20 mouse cellular contexts compared by ENCODE assay signal in the genomic region with DNA sequence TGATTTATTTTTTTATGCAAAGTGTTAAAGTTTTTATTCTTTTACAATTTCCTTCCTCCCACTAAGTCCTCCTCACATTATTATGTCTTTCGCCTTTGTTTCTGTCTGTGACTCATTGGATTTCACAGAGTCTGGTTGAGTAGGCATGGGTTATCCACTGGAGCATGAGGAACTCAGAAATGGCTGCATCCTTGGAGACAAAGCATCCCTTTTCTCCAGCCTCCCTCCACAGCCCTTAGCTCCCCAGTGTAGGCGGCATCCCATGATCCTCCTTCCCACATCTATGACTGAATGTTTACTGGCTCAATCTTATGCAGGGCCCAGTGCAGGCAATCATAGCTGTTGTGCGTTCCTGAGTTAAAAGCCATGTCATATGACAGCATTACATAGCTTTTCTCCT.
DNase-seq lines count a peak whose midpoint lies in the region; ATAC-seq and TF ChIP-seq lines count a peak whose summit lies in the region.
"Had no signal": no experiment of that assay in that cellular context is flagged by ENCODE, and none has a peak within 500 bp of the region (broad histone marks: within the 10 kb centered on the region; RNA-seq: fewer than 3 reads in every experiment).

No protein-coding gene starts in this region.

- H3K9ac ChIP-seq in forebrain, embryonic 12.5 days: no peak overlapping the region
- H3K9ac ChIP-seq in forebrain, postnatal 0 days: no peak overlapping the region
- no peak overlapping the region for H3K9ac ChIP-seq in hindbrain, embryonic 12.5 days
- no peak overlapping the region for H3K9ac ChIP-seq in hindbrain, embryonic 14.5 days
- H3K9ac ChIP-seq in neural tube, embryonic 12.5 days: no peak overlapping the region
- no peak overlapping the region for H3K9ac ChIP-seq in intestine, embryonic 15.5 days
- H3K9ac ChIP-seq: heart, embryonic 12.5 days; hindbrain, embryonic 15.5 days had no signal

- no peak for TF ChIP-seq POLR2A in brain, embryonic 14.5 days (IDR thresholded peaks at IDR 0.05; ENCODE audit: borderline replicate concordance, extremely low read depth, insufficient read depth, insufficient read length, poor library complexity, severe bottlenecking)

- H3K27me3 ChIP-seq in forebrain, embryonic 12.5 days: no peaks in the 10 kb centered on the region
- no peaks in the 10 kb centered on the region for H3K27me3 ChIP-seq in forebrain, postnatal 0 days (ENCODE audit: insufficient read depth, low read length)
- no peaks in the 10 kb centered on the region for H3K27me3 ChIP-seq in hindbrain, embryonic 12.5 days
- no peaks in the 10 kb centered on the region for H3K27me3 ChIP-seq in hindbrain, embryonic 14.5 days (ENCODE audit: control insufficient read depth, insufficient read depth, low read length)
- no peaks in the 10 kb centered on the region for H3K27me3 ChIP-seq in neural tube, embryonic 12.5 days (replicated peaks)
- H3K27me3 ChIP-seq in intestine, embryonic 15.5 days (replicated peaks): no peaks in the 10 kb centered on the region
- H3K27me3 ChIP-seq: heart, embryonic 12.5 days; hindbrain, embryonic 15.5 days had no signal

- no peak overlapping the region for H3K4me2 ChIP-seq in forebrain, embryonic 12.5 days
- no peak overlapping the region for H3K4me2 ChIP-seq in forebrain, postnatal 0 days (ENCODE audit: low read depth)
- H3K4me2 ChIP-seq in hindbrain, embryonic 12.5 days (replicated peaks): no peak overlapping the region
- no peak overlapping the region for H3K4me2 ChIP-seq in hindbrain, embryonic 14.5 days (replicated peaks)
- H3K4me2 ChIP-seq in neural tube, embryonic 12.5 days (replicated peaks): no peak overlapping the region
- no peak overlapping the region for H3K4me2 ChIP-seq in intestine, embryonic 15.5 days (replicated peaks)
- H3K4me2 ChIP-seq: heart, embryonic 12.5 days; hindbrain, embryonic 15.5 days had no signal

- H3K4me3 ChIP-seq in forebrain, embryonic 12.5 days (replicated peaks): no peak overlapping the region
- H3K4me3 ChIP-seq in forebrain, postnatal 0 days (ENCODE audit: low read depth, low read length): no peak overlapping the region
- no peak overlapping the region for H3K4me3 ChIP-seq in hindbrain, embryonic 12.5 days
- H3K4me3 ChIP-seq in hindbrain, embryonic 14.5 days (replicated peaks; ENCODE audit: low read length): no peak overlapping the region
- H3K4me3 ChIP-seq in neural tube, embryonic 12.5 days: no peak overlapping the region
- H3K4me3 ChIP-seq in intestine, embryonic 15.5 days (replicated peaks): no peak overlapping the region
- H3K4me3 ChIP-seq: embryonic facial prominence, embryonic 10.5 days; heart, embryonic 12.5 days; hindbrain, embryonic 15.5 days had no signal

- no peak for TF ChIP-seq CTCF in forebrain, postnatal 0 days (IDR thresholded peaks at IDR 0.05; ENCODE audit: low read depth)
- TF ChIP-seq CTCF in brain, embryonic 14.5 days (IDR thresholded peaks at IDR 0.05; ENCODE audit: borderline replicate concordance, extremely low read depth, insufficient read depth, insufficient read length): no peak

- no peaks in the 10 kb centered on the region for H3K36me3 ChIP-seq in forebrain, embryonic 12.5 days (replicated peaks)
- H3K36me3 ChIP-seq in forebrain, postnatal 0 days (ENCODE audit: insufficient read depth): no peaks in the 10 kb centered on the region
- no peaks in the 10 kb centered on the region for H3K36me3 ChIP-seq in hindbrain, embryonic 12.5 days
- H3K36me3 ChIP-seq in hindbrain, embryonic 14.5 days (replicated peaks; ENCODE audit: control insufficient read depth, insufficient read depth): no peaks in the 10 kb centered on the region
- no peaks in the 10 kb centered on the region for H3K36me3 ChIP-seq in neural tube, embryonic 12.5 days
- no peaks in the 10 kb centered on the region for H3K36me3 ChIP-seq in intestine, embryonic 15.5 days
- H3K36me3 ChIP-seq: embryonic facial prominence, embryonic 10.5 days; G1E; heart, embryonic 12.5 days; hindbrain, embryonic 15.5 days had no signal

- H3K9me3 ChIP-seq in forebrain, embryonic 12.5 days: no peaks in the 10 kb centered on the region
- no peaks in the 10 kb centered on the region for H3K9me3 ChIP-seq in forebrain, postnatal 0 days (ENCODE audit: low read length)
- H3K9me3 ChIP-seq in hindbrain, embryonic 12.5 days (replicated peaks): no peaks in the 10 kb centered on the region
- H3K9me3 ChIP-seq in hindbrain, embryonic 14.5 days (ENCODE audit: control insufficient read depth, low read length): no peaks in the 10 kb centered on the region
- H3K9me3 ChIP-seq in neural tube, embryonic 12.5 days: no peaks in the 10 kb centered on the region
- no peaks in the 10 kb centered on the region for H3K9me3 ChIP-seq in intestine, embryonic 15.5 days
- H3K9me3 ChIP-seq: embryonic facial prominence, embryonic 10.5 days; heart, embryonic 12.5 days; hindbrain, embryonic 15.5 days had no signal

- no peaks in the 10 kb centered on the region for H3K4me1 ChIP-seq in forebrain, embryonic 12.5 days
- H3K4me1 ChIP-seq in forebrain, postnatal 0 days (ENCODE audit: insufficient read depth): no peaks in the 10 kb centered on the region; the same call in 1 of the 2 replicates
- no peaks in the 10 kb centered on the region for H3K4me1 ChIP-seq in hindbrain, embryonic 12.5 days
- no peaks in the 10 kb centered on the region for H3K4me1 ChIP-seq in hindbrain, embryonic 14.5 days (replicated peaks; ENCODE audit: control insufficient read depth, insufficient read depth, low read length)
- no peaks in the 10 kb centered on the region for H3K4me1 ChIP-seq in neural tube, embryonic 12.5 days
- no peaks in the 10 kb centered on the region for H3K4me1 ChIP-seq in intestine, embryonic 15.5 days (replicated peaks)
- H3K4me1 ChIP-seq: embryonic facial prominence, embryonic 10.5 days; heart, embryonic 12.5 days; hindbrain, embryonic 15.5 days had no signal

- H3K27ac ChIP-seq in forebrain, embryonic 12.5 days: no peak overlapping the region
- no peak overlapping the region for H3K27ac ChIP-seq in forebrain, postnatal 0 days (ENCODE audit: low read depth, low read length)
- H3K27ac ChIP-seq in hindbrain, embryonic 12.5 days: no peak overlapping the region
- no peak overlapping the region for H3K27ac ChIP-seq in hindbrain, embryonic 14.5 days
- no peak overlapping the region for H3K27ac ChIP-seq in neural tube, embryonic 12.5 days
- no peak overlapping the region for H3K27ac ChIP-seq in intestine, embryonic 15.5 days
- H3K27ac ChIP-seq: embryonic facial prominence, embryonic 10.5 days; hindbrain, embryonic 15.5 days had no signal

- 0 out of 2 replicates have a peak, but pooled peaks have one; percentile 49 for ATAC-seq in forebrain, embryonic 12.5 days (ENCODE audit: low FRiP score)
- ATAC-seq in forebrain, postnatal 0 days: no peak
- ATAC-seq in hindbrain, embryonic 12.5 days (ENCODE audit: low FRiP score): 0 out of 2 replicates have a peak, but pooled peaks have one; percentile 43
- ATAC-seq in hindbrain, embryonic 14.5 days (ENCODE audit: low FRiP score): no peak
- 0 out of 2 replicates have a peak, but pooled peaks have one; percentile 33 for ATAC-seq in neural tube, embryonic 12.5 days (ENCODE audit: low FRiP score, low read depth)
- ATAC-seq in intestine, embryonic 15.5 days: no peak
- ATAC-seq: CD4-positive, CD25-positive, alpha-beta regulatory T cell, adult 4 months had no signal

- DNase-seq in forebrain, postnatal 0 days: no peak
- DNase-seq in hindbrain, embryonic 14.5 days (ENCODE audit: low spot score): no peak
- no peak for DNase-seq in neural tube, embryonic 10.5 days (ENCODE audit: extremely low spot score, low spot score)
- DNase-seq in brain, embryonic 14.5 days (ENCODE audit: low read depth): peak; percentile 22
- DNase-seq: adrenal gland, postnatal 10 days; B cell, adult 2 months; cerebellum, adult 2 months; cerebellum, postnatal 10 days; gastrocnemius, postnatal 25 days; heart, postnatal 36 days; kidney, adult 18-20 months had no signal

- 81% methylated on average over 3 of the region's 3 CpGs for WGBS in forebrain, embryonic 12.5 days
- 86% methylated on average over 3 of the region's 3 CpGs for WGBS in forebrain, postnatal 0 days
- 84% methylated on average over 3 of the region's 3 CpGs for WGBS in hindbrain, embryonic 12.5 days
- 76% methylated on average over 3 of the region's 3 CpGs for WGBS in hindbrain, embryonic 14.5 days
- WGBS in neural tube, embryonic 12.5 days: 84% methylated on average over 3 of the region's 3 CpGs
- 96% methylated on average over 3 of the region's 3 CpGs for WGBS in intestine, embryonic 15.5 days

Comparison
In these comparisons a context has a peak if more than half of its experiments do, and no peak if none do; other contexts are left out.
1. ATAC-seq: peak in forebrain, embryonic 12.5 days (single experiment), hindbrain, embryonic 12.5 days (single experiment) and neural tube, embryonic 12.5 days (single experiment); none in forebrain, postnatal 0 days (single experiment), hindbrain, embryonic 14.5 days (single experiment) and intestine, embryonic 15.5 days (single experiment).